Mouse (Mus musculus) kidney, embryonic 15.5 days (tissue): ENCODE measurements around the gene Irs2. TPM values are rescaled to one million over a fixed set of nuclear protein-coding genes. Genes with fewer than 3 reads are reported as not detected.

Experiments
- ATAC-seq: fragments of 200-750 bp; cut with Nextera tagmentation; replicated peaks from 2 replicates; pipeline ENCODE4 v1.8.0; 2017; ENCODE audit warnings: moderate TSS enrichment; ENCODE audit not compliant: low FRiP score
- H3K27ac ChIP-seq: fragments of 300-500 bp; sonication (generic); 2 replicates; pipeline ENCODE4 v1.5.1; 2015; ENCODE audit warnings: mild to moderate bottlenecking, inconsistent platforms
- H3K27me3 ChIP-seq: fragments of 300-500 bp; sonication (generic); 2 replicates; pipeline ENCODE4 v1.6.1; 2015; ENCODE audit warnings: inconsistent platforms
- H3K36me3 ChIP-seq: fragments of 300-500 bp; sonication (generic); 2 replicates; pipeline ENCODE4 v1.6.1; 2015; ENCODE audit warnings: inconsistent platforms
- H3K4me1 ChIP-seq: fragments of 300-500 bp; sonication (generic); 2 replicates; pipeline ENCODE4 v1.6.1; 2015; ENCODE audit warnings: inconsistent platforms
- H3K4me2 ChIP-seq: fragments of 300-500 bp; sonication (generic); 2 replicates; pipeline ENCODE4 v1.6.1; 2015; ENCODE audit warnings: moderate library complexity, mild to moderate bottlenecking, inconsistent platforms
- H3K4me3 ChIP-seq: fragments of 300-500 bp; sonication (generic); replicated peaks from 2 replicates; pipeline ENCODE4 v1.5.1; 2015; ENCODE audit warnings: mild to moderate bottlenecking, inconsistent platforms
- H3K9ac ChIP-seq: fragments of 300-500 bp; sonication (generic); 2 replicates; pipeline ENCODE4 v1.6.1; 2015; ENCODE audit warnings: mild to moderate bottlenecking, inconsistent platforms
- H3K9me3 ChIP-seq: fragments of 300-500 bp; sonication (generic); replicated peaks from 2 replicates; pipeline ENCODE4 v1.6.1; 2016; ENCODE audit warnings: inconsistent platforms
- WGBS: fragments of 180-500 bp; shearing (Covaris S2); methylation state at CpG from one replicate; pipeline ENCODE4 v1.1.7; 2015; ENCODE audit warnings: mixed read lengths; 5-methylcytosine and 5-hydroxymethylcytosine counted together
- polyA plus RNA-seq: library from polyadenylated mRNA; unstranded; fragments of >200 nt; fragmentation: Nextera tagmentation; extraction: Ambion mirVana; gene quantifications from 2 replicates; pipeline ENCODE4 v1.2.1, GENCODE M21; 2015

Irs2 gene
- polyA plus RNA-seq, 1 experiment from 2014 or later: 5.7 TPM

DNA sequence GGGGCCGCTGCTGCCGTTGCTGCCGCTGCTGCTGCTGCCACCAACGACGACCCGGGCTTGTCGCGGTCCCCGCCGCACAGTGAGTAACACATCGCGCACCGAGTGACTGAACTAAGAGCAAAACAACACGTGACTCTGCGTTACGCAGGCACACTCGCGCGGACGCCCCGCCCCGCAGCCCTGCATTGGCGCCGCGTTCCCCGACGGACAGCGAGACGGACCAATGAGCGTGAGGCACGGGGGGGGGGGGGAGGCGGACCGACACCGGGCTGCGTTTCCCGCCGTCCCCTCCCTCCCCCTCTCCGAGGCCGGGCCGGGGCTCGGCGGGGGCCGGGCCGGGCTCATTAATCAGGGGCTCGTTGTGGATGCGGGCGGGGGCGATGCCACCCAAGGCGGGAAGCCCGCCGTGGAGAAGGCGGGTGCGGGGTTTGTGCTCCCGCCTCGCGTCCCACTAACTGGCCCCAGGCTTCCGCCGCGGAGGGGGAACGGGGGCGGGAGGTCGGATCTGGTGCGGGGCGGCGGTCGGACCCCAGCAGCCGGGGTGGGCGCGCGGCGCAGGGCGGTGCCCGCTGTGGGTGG lies 673 bp upstream of the Irs2 start:
- Histone ChIP-seq H3K36me3 (0 out of 2 replicates have a peak, but pooled peaks cover 13% of the 10 kb centered on the region), H3K9me3 (no peaks in the 10 kb centered on the region), H3K4me2 (peak overlapping the region; percentile 93), H3K27me3 (peaks cover 4% of the 10 kb centered on the region; the same call in 1 of the 2 replicates), H3K27ac (peak overlapping the region; percentile 98), H3K4me1 (peaks cover 64% of the 10 kb centered on the region), H3K4me3 (peak overlapping the region; percentile 83), H3K9ac (peak overlapping the region; percentile 82)
- under 1% methylated on average over 60 of the region's 73 CpGs for WGBS
- ATAC-seq: peak; percentile 87

GRCm38 (mm10) chr8:11007581-11008378 lies 478 bp downstream of the Irs2 start:
- H3K9me3 ChIP-seq: no peaks in the 10 kb centered on the region
- H3K9ac ChIP-seq: peak overlapping the region; percentile 79
- WGBS: under 1% methylated on average over 88 of the region's 88 CpGs
- peak overlapping the region; percentile 83 for H3K4me3 ChIP-seq
- peak overlapping the region; percentile 98 for H3K27ac ChIP-seq
- no peak for ATAC-seq
- peak overlapping the region; percentile 93 for H3K4me2 ChIP-seq
- H3K27me3 ChIP-seq: peaks cover 4% of the 10 kb centered on the region; the same call in 1 of the 2 replicates
- H3K4me1 ChIP-seq: peaks cover 70% of the 10 kb centered on the region
- 0 out of 2 replicates have a peak, but pooled peaks cover 13% of the 10 kb centered on the region for H3K36me3 ChIP-seq

DNA sequence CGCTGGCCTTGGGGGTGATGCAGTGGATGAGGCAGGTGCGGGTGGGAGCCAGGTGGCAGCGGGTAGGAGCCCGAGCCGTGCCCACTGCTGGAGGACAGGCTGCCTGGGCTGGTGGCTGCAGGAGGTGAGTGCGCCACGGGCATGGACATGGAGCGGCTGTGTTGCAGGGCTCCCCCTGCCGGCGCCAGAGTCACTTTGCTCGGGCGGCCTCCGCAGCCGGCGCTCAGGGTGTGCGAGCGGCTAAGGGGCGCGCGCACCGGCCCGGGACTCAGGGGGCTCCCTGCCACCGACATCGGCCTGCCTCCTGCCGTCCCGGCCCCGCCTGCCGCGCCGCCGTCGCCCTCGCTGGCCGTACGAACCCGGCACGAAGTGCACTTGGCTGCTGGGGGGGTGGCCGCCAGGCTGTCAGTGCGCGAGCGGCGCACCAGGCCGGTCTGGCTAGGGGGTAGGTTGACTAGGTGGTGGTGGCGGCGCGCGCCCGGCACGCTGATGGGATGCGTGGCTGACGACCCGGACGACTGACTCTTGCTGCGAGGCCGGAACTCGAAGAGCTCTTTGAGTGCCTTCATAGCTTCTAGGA lies 1.2 kb downstream of the Irs2 start:
- Histone ChIP-seq H3K4me1 (peaks cover 77% of the 10 kb centered on the region), H3K27ac (peak overlapping the region; percentile 98)
- under 1% methylated on average over 55 of the region's 56 CpGs for WGBS

GRCm38 (mm10) chr8:11006276-11006630 lies 2.0 kb downstream of the Irs2 start:
- ATAC-seq: no peak
- WGBS: 82% methylated on average over 9 of the region's 9 CpGs
- H3K4me3 ChIP-seq: peak overlapping the region; percentile 83
- H3K4me2 ChIP-seq: peak overlapping the region; percentile 93
- 0 out of 2 replicates have a peak, but pooled peaks cover 13% of the 10 kb centered on the region for H3K36me3 ChIP-seq
- no peaks in the 10 kb centered on the region for H3K9me3 ChIP-seq
- peaks cover 83% of the 10 kb centered on the region for H3K4me1 ChIP-seq
- no peak overlapping the region for H3K27ac ChIP-seq
- peak overlapping the region; percentile 79; the same call in 1 of the 2 replicates for H3K9ac ChIP-seq
- peaks cover 4% of the 10 kb centered on the region; the same call in 1 of the 2 replicates for H3K27me3 ChIP-seq

More for the DNA sequence above, 1.2 kb downstream of the Irs2 start:
- peak overlapping the region; percentile 83 for H3K4me3 ChIP-seq
- H3K36me3 ChIP-seq: 0 out of 2 replicates have a peak, but pooled peaks cover 13% of the 10 kb centered on the region
- no peaks in the 10 kb centered on the region for H3K9me3 ChIP-seq
- H3K27me3 ChIP-seq: peaks cover 4% of the 10 kb centered on the region; the same call in 1 of the 2 replicates
- peak; percentile 72 for ATAC-seq
- H3K9ac ChIP-seq: peak overlapping the region; percentile 79
- peak overlapping the region; percentile 93 for H3K4me2 ChIP-seq

GRCm38 (mm10) chr8:11005460-11006275 lies 2.6 kb downstream of the Irs2 start:
- H3K4me1 ChIP-seq: peaks cover 83% of the 10 kb centered on the region
- peaks cover 4% of the 10 kb centered on the region; the same call in 1 of the 2 replicates for H3K27me3 ChIP-seq
- WGBS: 78% methylated on average over 26 of the region's 26 CpGs
- H3K4me2 ChIP-seq: peak overlapping the region; percentile 93
- H3K9ac ChIP-seq: peak overlapping the region; percentile 79
- ATAC-seq: no peak
- H3K9me3 ChIP-seq: no peaks in the 10 kb centered on the region
- H3K4me3 ChIP-seq: peak overlapping the region; percentile 83
- H3K36me3 ChIP-seq: 0 out of 2 replicates have a peak, but pooled peaks cover 13% of the 10 kb centered on the region
- H3K27ac ChIP-seq: no peak overlapping the region

GRCm38 (mm10) chr8:11004781-11005459 lies 3.3 kb downstream of the Irs2 start:
- ATAC-seq: no peak
- Histone ChIP-seq H3K36me3 (0 out of 2 replicates have a peak, but pooled peaks cover 13% of the 10 kb centered on the region), H3K4me2 (peak overlapping the region; percentile 93), H3K9me3 (no peaks in the 10 kb centered on the region), H3K27me3 (peaks cover 4% of the 10 kb centered on the region; the same call in 1 of the 2 replicates), H3K27ac (0 out of 2 replicates have a peak overlapping the region, but pooled peaks have one; percentile 1), H3K9ac (peak overlapping the region; percentile 79), H3K4me3 (peak overlapping the region; percentile 83), H3K4me1 (peaks cover 83% of the 10 kb centered on the region)
- 66% methylated on average over 22 of the region's 22 CpGs for WGBS

DNA sequence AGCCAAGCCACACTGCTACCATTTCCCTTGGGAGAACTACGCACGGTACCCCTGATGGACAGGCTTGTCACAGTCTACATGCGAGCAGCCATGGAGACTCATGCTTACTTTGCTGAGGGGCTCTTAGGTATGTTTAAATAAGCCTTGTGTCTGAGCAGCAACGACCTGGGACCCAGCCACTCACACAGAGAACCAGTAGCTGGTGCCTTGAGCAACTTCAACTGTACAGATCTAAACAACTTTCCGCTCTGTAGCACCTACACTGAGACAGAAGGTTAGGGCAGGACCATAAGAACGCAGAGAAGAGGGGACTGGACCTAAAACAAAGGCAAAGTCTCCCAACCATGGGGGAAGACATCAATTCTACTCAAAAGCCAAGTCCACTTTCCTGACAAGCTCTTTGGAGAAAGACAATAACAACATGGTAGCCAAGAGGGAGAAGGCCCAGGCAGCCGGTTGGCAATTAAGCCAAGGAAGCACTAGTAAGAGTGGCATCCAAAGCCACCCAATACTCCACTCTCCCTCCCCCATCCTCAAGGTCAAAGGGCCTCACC lies 4.3 kb downstream of the Irs2 start:
- Histone ChIP-seq H3K9ac (peak overlapping the region; percentile 79), H3K4me1 (peaks cover 84% of the 10 kb centered on the region), H3K27me3 (peaks cover 4% of the 10 kb centered on the region; the same call in 1 of the 2 replicates), H3K27ac (0 out of 2 replicates have a peak overlapping the region, but pooled peaks have one; percentile 61), H3K36me3 (0 out of 2 replicates have a peak, but pooled peaks cover 13% of the 10 kb centered on the region), H3K9me3 (no peaks in the 10 kb centered on the region), H3K4me3 (peak overlapping the region; percentile 83), H3K4me2 (peak overlapping the region; percentile 93)
- WGBS: 33% methylated on average over 7 of the region's 7 CpGs
- no peak for ATAC-seq

- Histone ChIP-seq H3K4me3 (peak overlapping the region; percentile 83), H3K27ac (0 out of 2 replicates have a peak overlapping the region, but pooled peaks have one; percentile 61), H3K9ac (peak overlapping the region; percentile 79), H3K9me3 (no peaks in the 10 kb centered on the region), H3K36me3 (peaks cover 18% of the 10 kb centered on the region), H3K27me3 (peaks cover 4% of the 10 kb centered on the region; the same call in 1 of the 2 replicates), H3K4me2 (peak overlapping the region; percentile 93), H3K4me1 (peaks cover 86% of the 10 kb centered on the region)
- ATAC-seq: no peak
- WGBS: 23% methylated on average over 6 of the region's 6 CpGs
These were observed 5.0 kb downstream of the Irs2 start for GRCm38 (mm10) chr8:11003253-11003652.

GRCm38 (mm10) chr8:11002816-11003215 lies 5.4 kb downstream of the Irs2 start:
- Histone ChIP-seq H3K36me3 (peaks cover 20% of the 10 kb centered on the region), H3K4me2 (peak overlapping the region; percentile 93), H3K9ac (peak overlapping the region; percentile 79), H3K4me1 (peaks cover 87% of the 10 kb centered on the region), H3K9me3 (no peaks in the 10 kb centered on the region), H3K27me3 (peaks cover 4% of the 10 kb centered on the region; the same call in 1 of the 2 replicates), H3K27ac (peak overlapping the region; percentile 61; the same call in 1 of the 2 replicates), H3K4me3 (peak overlapping the region; percentile 83)
- 28% methylated on average over 6 of the region's 6 CpGs for WGBS
- ATAC-seq: no peak

GRCm38 (mm10) chr8:11001062-11001549 lies 7.2 kb downstream of the Irs2 start:
- H3K9ac ChIP-seq: 0 out of 2 replicates have a peak overlapping the region, but pooled peaks have one; percentile 11
- H3K4me1 ChIP-seq: peaks cover 86% of the 10 kb centered on the region
- H3K4me3 ChIP-seq: peak overlapping the region; percentile 83
- WGBS: 7% methylated on average over 6 of the region's 6 CpGs
- H3K36me3 ChIP-seq: peaks cover 21% of the 10 kb centered on the region
- ATAC-seq: no peak
- no peaks in the 10 kb centered on the region for H3K9me3 ChIP-seq
- H3K4me2 ChIP-seq: peak overlapping the region; percentile 93
- 0 out of 2 replicates have a peak, but pooled peaks cover 1% of the 10 kb centered on the region for H3K27me3 ChIP-seq
- H3K27ac ChIP-seq: peak overlapping the region; percentile 61
